Mouse (Mus musculus): Measurements from ENCODE around the gene Gm5072. TPM values are rescaled to one million over a fixed set of nuclear protein-coding genes. Genes with fewer than 3 reads are reported as not detected.
"Not testable (repeated sequence)": the region's sequence is repeated elsewhere in the genome, so short reads cannot be mapped to it uniquely, and the experiment has no call there.

The Gm5072 gene
- not detected in 2 replicates for polyA plus RNA-seq (2012; ENCODE audit: insufficient read depth, insufficient read length, low replicate concordance, missing spikeins)

DNA sequence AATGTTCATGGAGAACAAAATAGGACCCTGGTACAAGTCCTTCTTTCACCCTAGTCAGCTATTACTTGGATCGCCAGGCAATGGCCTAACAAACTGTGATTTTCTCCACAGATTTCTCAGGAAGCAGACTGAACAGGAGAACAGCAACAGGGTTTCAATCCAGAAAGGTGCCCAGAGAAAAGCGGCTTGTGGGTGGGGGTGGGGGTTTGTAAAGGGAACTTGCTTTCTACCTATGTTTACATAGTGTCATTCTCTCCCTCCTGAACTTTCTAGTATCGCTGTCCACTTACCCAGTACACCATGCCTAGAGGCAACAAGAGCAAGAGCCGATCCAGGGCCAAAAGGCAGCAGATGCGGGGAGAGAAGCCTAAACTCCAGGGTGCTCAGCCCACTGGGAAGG lies at the start of gene Gm5072:
Gm5072 (plus strand) TSS at position 301 of the 400 bp plus-strand sequence.
- H3K4me3 ChIP-seq (ENCODE audit: insufficient read depth, low read depth, low read length); H3K4me1 ChIP-seq (ENCODE audit: control insufficient read depth, insufficient read depth, low read length); H3K27ac ChIP-seq (ENCODE audit: insufficient read depth, low read depth, low read length): not testable (repeated sequence)
- no CpG with 5 or more reads among the region's 5 CpGs for WGBS

Other genes with a start within 250 kb of the Gm5072 start
- not detected in 2 replicates for gene Mageb2, start 60.8 kb upstream of the Gm5072 start, polyA plus RNA-seq (2012; ENCODE audit: insufficient read depth, insufficient read length, low replicate concordance, missing spikeins)
- not detected in 2 replicates for gene Gm8914, start 87.6 kb downstream of the Gm5072 start, polyA plus RNA-seq (2012; ENCODE audit: insufficient read depth, insufficient read length, low replicate concordance, missing spikeins)
- gene 1700084M14Rik, start 183.4 kb downstream of the Gm5072 start, polyA plus RNA-seq (2012; ENCODE audit: insufficient read depth, insufficient read length, low replicate concordance, missing spikeins) = not detected in 2 replicates
- gene Gm14781, start 239.7 kb downstream of the Gm5072 start, polyA plus RNA-seq (2012; ENCODE audit: insufficient read depth, insufficient read length, low replicate concordance, missing spikeins) = not detected in 2 replicates